Mouse (Mus musculus): Measurements from ENCODE around the gene Gas2l2. TPM values are rescaled to one million over a fixed set of nuclear protein-coding genes. Genes with fewer than 3 reads are reported as not detected.

The Gas2l2 gene
- polyA plus RNA-seq, 1 experiment from 2014 or later = not detected

GRCm38 (mm10) chr11:83437377-83437776 is 8.1 kb upstream of the Gas2l2 start, which contains the start of gene 1700020L24Rik:
Gene 1700020L24Rik (plus strand): TSS chr11:83437677.
- Histone ChIP-seq H3K4me1 (ENCODE audit: control insufficient read depth, low read depth, low read length) (peaks cover 9% of the 10 kb centered on the region), H3K4me3 (ENCODE audit: low read depth, low read length) (no peak within 1 kb of the TSS), H3K36me3 (ENCODE audit: control insufficient read depth, insufficient read depth) (no peaks in the 10 kb centered on the region), H3K27ac (ENCODE audit: low read length) (no peak within 1 kb of the TSS), H3K4me2 (ENCODE audit: low read depth, low read length) (no peak within 1 kb of the TSS), H3K27me3 (ENCODE audit: control insufficient read depth, insufficient read depth, low read depth, low read length) (peaks cover 16% of the 10 kb centered on the region), H3K9me3 (replicated peaks; ENCODE audit: control insufficient read depth, low read length) (no peaks in the 10 kb centered on the region), H3K9ac (ENCODE audit: low read depth, low read length) (no peak within 1 kb of the TSS)
- 52% methylated on average over 1 of the region's 1 CpGs for WGBS (ENCODE audit: insufficient replicate concordance)
- no peak for ATAC-seq (ENCODE audit: low read depth)

- WGBS (ENCODE audit: insufficient replicate concordance) = 58% methylated on average over 2 of the region's 2 CpGs
- H3K27ac ChIP-seq (ENCODE audit: low read length) = no peak overlapping the region
- no peaks in the 10 kb centered on the region for H3K4me1 ChIP-seq (ENCODE audit: control insufficient read depth, low read depth, low read length)
- H3K9ac ChIP-seq (ENCODE audit: low read depth, low read length) = no peak overlapping the region
- no peaks in the 10 kb centered on the region for H3K36me3 ChIP-seq (ENCODE audit: control insufficient read depth, insufficient read depth)
- no peaks in the 10 kb centered on the region for H3K9me3 ChIP-seq (replicated peaks; ENCODE audit: control insufficient read depth, low read length)
- no peak for ATAC-seq (ENCODE audit: low read depth)
- H3K27me3 ChIP-seq (ENCODE audit: control insufficient read depth, insufficient read depth, low read depth, low read length) = peaks cover 9% of the 10 kb centered on the region
- no peak overlapping the region for H3K4me3 ChIP-seq (ENCODE audit: low read depth, low read length)
- no peak overlapping the region for H3K4me2 ChIP-seq (ENCODE audit: low read depth, low read length)
Observed at GRCm38 (mm10) chr11:83432533-83432932, 3.3 kb upstream of the Gas2l2 start.

GRCm38 (mm10) chr11:83426964-83427363 is 2.3 kb downstream of the Gas2l2 start:
- H3K4me3 ChIP-seq (ENCODE audit: low read depth, low read length) = no peak overlapping the region

DNA sequence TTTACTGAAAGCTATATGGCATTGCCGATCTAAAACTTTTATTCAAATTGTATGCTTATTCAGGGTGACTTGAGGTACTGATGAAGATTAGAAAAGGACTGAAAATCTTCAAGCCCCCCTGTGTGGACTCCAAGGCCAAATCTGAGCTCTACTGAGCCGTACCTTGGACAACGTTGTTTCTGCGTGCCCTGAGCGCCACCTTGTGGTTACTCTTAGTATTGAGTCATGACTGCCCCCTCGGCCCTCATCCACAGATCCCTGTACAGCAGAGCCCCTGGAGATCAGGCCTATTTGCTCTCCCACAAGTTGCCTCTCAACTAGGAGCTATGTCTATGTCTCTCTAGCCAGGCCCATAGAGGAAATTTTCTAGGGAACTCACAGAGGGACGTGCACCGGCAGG is 4.6 kb downstream of the Gas2l2 start:
- no peak overlapping the region for H3K27ac ChIP-seq (ENCODE audit: low read length)
- no peaks in the 10 kb centered on the region; the same call in 1 of the 2 replicates for H3K4me1 ChIP-seq (ENCODE audit: control insufficient read depth, low read depth, low read length)
- no peak; the same call in 1 of the 2 replicates for ATAC-seq (ENCODE audit: low read depth)
- H3K27me3 ChIP-seq (ENCODE audit: control insufficient read depth, insufficient read depth, low read depth, low read length) = peaks cover 27% of the 10 kb centered on the region
- H3K9me3 ChIP-seq (replicated peaks; ENCODE audit: control insufficient read depth, low read length) = no peaks in the 10 kb centered on the region
- no peaks in the 10 kb centered on the region for H3K36me3 ChIP-seq (ENCODE audit: control insufficient read depth, insufficient read depth)
- H3K4me3 ChIP-seq (ENCODE audit: low read depth, low read length) = no peak overlapping the region
- H3K4me2 ChIP-seq (ENCODE audit: low read depth, low read length) = no peak overlapping the region
- no peak overlapping the region for H3K9ac ChIP-seq (ENCODE audit: low read depth, low read length)
- WGBS (ENCODE audit: insufficient replicate concordance) = 4% methylated on average over 8 of the region's 8 CpGs

More at GRCm38 (mm10) chr11:83426964-83427363, 2.3 kb downstream of the Gas2l2 start:
- peak; percentile 37; the same call in 1 of the 2 replicates for ATAC-seq (ENCODE audit: low read depth)
- 8% methylated on average over 17 of the region's 17 CpGs for WGBS (ENCODE audit: insufficient replicate concordance)
- H3K27ac ChIP-seq (ENCODE audit: low read length) = no peak overlapping the region
- no peaks in the 10 kb centered on the region for H3K36me3 ChIP-seq (ENCODE audit: control insufficient read depth, insufficient read depth)
- no peak overlapping the region; the same call in 1 of the 2 replicates for H3K4me2 ChIP-seq (ENCODE audit: low read depth, low read length)
- no peaks in the 10 kb centered on the region; the same call in 1 of the 2 replicates for H3K4me1 ChIP-seq (ENCODE audit: control insufficient read depth, low read depth, low read length)
- H3K9ac ChIP-seq (ENCODE audit: low read depth, low read length) = no peak overlapping the region
- no peaks in the 10 kb centered on the region for H3K9me3 ChIP-seq (replicated peaks; ENCODE audit: control insufficient read depth, low read length)
- H3K27me3 ChIP-seq (ENCODE audit: control insufficient read depth, insufficient read depth, low read depth, low read length) = peaks cover 20% of the 10 kb centered on the region

- no peaks in the 10 kb centered on the region for H3K36me3 ChIP-seq (ENCODE audit: control insufficient read depth, insufficient read depth)
- no peak for ATAC-seq (ENCODE audit: low read depth)
- H3K27ac ChIP-seq (ENCODE audit: low read length) = no peak overlapping the region
- H3K27me3 ChIP-seq (ENCODE audit: control insufficient read depth, insufficient read depth, low read depth, low read length) = peaks cover 31% of the 10 kb centered on the region
- H3K4me1 ChIP-seq (ENCODE audit: control insufficient read depth, low read depth, low read length) = no peaks in the 10 kb centered on the region
- no peaks in the 10 kb centered on the region for H3K9me3 ChIP-seq (replicated peaks; ENCODE audit: control insufficient read depth, low read length)
- WGBS (ENCODE audit: insufficient replicate concordance) = under 1% methylated on average over 9 of the region's 9 CpGs
- no peak overlapping the region for H3K4me2 ChIP-seq (ENCODE audit: low read depth, low read length)
- no peak overlapping the region for H3K4me3 ChIP-seq (ENCODE audit: low read depth, low read length)
- no peak overlapping the region for H3K9ac ChIP-seq (ENCODE audit: low read depth, low read length)
Observed at GRCm38 (mm10) chr11:83421305-83421704, 8.0 kb downstream of the Gas2l2 start.

DNA sequence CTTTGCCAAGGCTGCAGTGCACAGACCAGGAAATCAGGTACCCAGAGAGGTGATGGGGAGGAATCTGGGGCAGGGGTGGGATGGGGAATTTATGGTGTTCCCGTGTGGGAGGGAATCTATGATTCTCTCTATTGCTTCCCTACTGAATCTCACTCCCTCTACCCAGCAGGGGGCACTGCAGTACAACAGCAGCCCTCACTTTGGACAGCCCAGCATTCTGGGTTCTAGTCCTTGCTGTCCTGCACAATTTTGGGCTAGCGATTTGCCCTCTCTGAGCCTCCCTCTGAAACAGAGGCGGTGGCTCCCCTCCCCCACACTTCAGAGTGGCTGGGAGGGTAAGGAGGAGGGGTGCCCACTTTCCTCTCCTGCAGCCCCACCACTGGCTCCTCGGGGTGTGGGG is 8.9 kb downstream of the Gas2l2 start:
- Histone ChIP-seq H3K4me1 (ENCODE audit: control insufficient read depth, low read depth, low read length) (no peaks in the 10 kb centered on the region), H3K9me3 (replicated peaks; ENCODE audit: control insufficient read depth, low read length) (no peaks in the 10 kb centered on the region), H3K27me3 (ENCODE audit: control insufficient read depth, insufficient read depth, low read depth, low read length) (peaks cover 31% of the 10 kb centered on the region), H3K4me2 (ENCODE audit: low read depth, low read length) (no peak overlapping the region), H3K9ac (ENCODE audit: low read depth, low read length) (no peak overlapping the region), H3K27ac (ENCODE audit: low read length) (no peak overlapping the region), H3K4me3 (ENCODE audit: low read depth, low read length) (no peak overlapping the region), H3K36me3 (ENCODE audit: control insufficient read depth, insufficient read depth) (no peaks in the 10 kb centered on the region)
- 32% methylated on average over 4 of the region's 4 CpGs for WGBS (ENCODE audit: insufficient replicate concordance)
- ATAC-seq (ENCODE audit: low read depth) = no peak

DNA sequence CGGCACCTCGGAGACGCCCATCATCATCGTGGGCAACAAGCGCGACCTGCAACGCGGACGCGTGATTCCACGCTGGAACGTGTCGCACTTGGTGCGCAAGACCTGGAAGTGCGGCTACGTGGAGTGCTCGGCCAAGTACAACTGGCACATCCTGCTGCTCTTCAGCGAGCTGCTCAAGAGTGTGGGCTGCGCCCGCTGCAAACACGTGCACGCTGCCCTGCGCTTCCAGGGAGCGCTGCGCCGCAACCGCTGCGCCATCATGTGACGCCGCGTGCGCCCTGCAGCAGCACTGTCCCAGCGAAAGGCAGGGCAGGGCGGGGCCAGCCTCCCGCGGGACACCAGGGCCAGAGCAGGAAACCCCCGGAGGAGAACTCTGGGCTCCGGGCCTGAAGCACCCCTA is 10.7 kb downstream of the Gas2l2 start:
- 8% methylated on average over 38 of the region's 38 CpGs for WGBS (ENCODE audit: insufficient replicate concordance)
- Histone ChIP-seq H3K9ac (ENCODE audit: low read depth, low read length) (no peak overlapping the region), H3K9me3 (replicated peaks; ENCODE audit: control insufficient read depth, low read length) (no peaks in the 10 kb centered on the region), H3K27me3 (ENCODE audit: control insufficient read depth, insufficient read depth, low read depth, low read length) (peaks cover 31% of the 10 kb centered on the region), H3K4me2 (ENCODE audit: low read depth, low read length) (no peak overlapping the region), H3K36me3 (ENCODE audit: control insufficient read depth, insufficient read depth) (no peaks in the 10 kb centered on the region), H3K4me3 (ENCODE audit: low read depth, low read length) (no peak overlapping the region), H3K27ac (ENCODE audit: low read length) (no peak overlapping the region), H3K4me1 (ENCODE audit: control insufficient read depth, low read depth, low read length) (no peaks in the 10 kb centered on the region)
- ATAC-seq (ENCODE audit: low read depth) = no peak

DNA sequence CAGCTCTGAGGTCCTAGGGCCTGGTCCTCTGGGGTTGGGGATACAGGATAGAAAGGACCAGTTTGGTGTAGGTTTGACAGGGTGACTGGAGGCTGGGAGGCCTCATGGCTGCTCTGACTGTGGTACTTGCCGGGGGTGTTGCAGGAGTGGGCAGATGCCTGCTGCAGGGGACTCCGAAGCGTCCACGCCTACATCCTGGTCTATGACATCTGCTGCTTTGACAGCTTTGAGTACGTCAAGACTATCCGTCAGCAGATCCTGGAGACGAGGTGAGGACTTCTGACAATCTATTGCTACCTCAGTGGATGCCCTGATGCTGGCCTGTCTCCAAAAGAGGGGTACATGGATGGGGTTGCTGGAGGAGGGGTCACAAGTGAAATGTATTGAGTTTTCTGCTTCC is 11.5 kb downstream of the Gas2l2 start:
- no peak overlapping the region for H3K4me2 ChIP-seq (ENCODE audit: low read depth, low read length)
- 63% methylated on average over 7 of the region's 7 CpGs for WGBS (ENCODE audit: insufficient replicate concordance)
- H3K27me3 ChIP-seq (ENCODE audit: control insufficient read depth, insufficient read depth, low read depth, low read length) = peaks cover 31% of the 10 kb centered on the region
- no peak overlapping the region for H3K9ac ChIP-seq (ENCODE audit: low read depth, low read length)
- H3K4me1 ChIP-seq (ENCODE audit: control insufficient read depth, low read depth, low read length) = no peaks in the 10 kb centered on the region
- H3K9me3 ChIP-seq (replicated peaks; ENCODE audit: control insufficient read depth, low read length) = no peaks in the 10 kb centered on the region
- H3K36me3 ChIP-seq (ENCODE audit: control insufficient read depth, insufficient read depth) = no peaks in the 10 kb centered on the region
- no peak overlapping the region for H3K4me3 ChIP-seq (ENCODE audit: low read depth, low read length)
- H3K27ac ChIP-seq (ENCODE audit: low read length) = no peak overlapping the region
- ATAC-seq (ENCODE audit: low read depth) = no peak

GRCm38 (mm10) chr11:83417080-83417479 is 12.2 kb downstream of the Gas2l2 start:
- H3K4me3 ChIP-seq (ENCODE audit: low read depth, low read length) = no peak overlapping the region
- H3K27me3 ChIP-seq (ENCODE audit: control insufficient read depth, insufficient read depth, low read depth, low read length) = peaks cover 31% of the 10 kb centered on the region
- H3K4me2 ChIP-seq (ENCODE audit: low read depth, low read length) = no peak overlapping the region
- 9% methylated on average over 5 of the region's 5 CpGs for WGBS (ENCODE audit: insufficient replicate concordance)
- no peaks in the 10 kb centered on the region for H3K36me3 ChIP-seq (ENCODE audit: control insufficient read depth, insufficient read depth)
- H3K4me1 ChIP-seq (ENCODE audit: control insufficient read depth, low read depth, low read length) = no peaks in the 10 kb centered on the region
- no peak for ATAC-seq (ENCODE audit: low read depth)
- no peak overlapping the region for H3K9ac ChIP-seq (ENCODE audit: low read depth, low read length)
- H3K9me3 ChIP-seq (replicated peaks; ENCODE audit: control insufficient read depth, low read length) = no peaks in the 10 kb centered on the region
- no peak overlapping the region for H3K27ac ChIP-seq (ENCODE audit: low read length)
